Mouse (Mus musculus) thymus, postnatal 25 days (tissue): Measurements from ENCODE around the gene Pygo2.
A peak's percentile ranks its signal among the peaks of the same experiment; 100 is the strongest.
"Not testable (repeated sequence)": the region's sequence is repeated elsewhere in the genome, so short reads cannot be mapped to it uniquely, and the experiment has no call there.

Experiments
- DNase-seq: peaks from one replicate; pipeline ENCODE4 v3.0.0; 2022

The Pygo2 gene

GRCm38 (mm10) chr3:89421002-89421774, 8.8 kb upstream of the Pygo2 start:
- DNase-seq, result no peak

- no peak for DNase-seq
Observed at GRCm38 (mm10) chr3:89421810-89422473, 8.1 kb upstream of the Pygo2 start.

DNA sequence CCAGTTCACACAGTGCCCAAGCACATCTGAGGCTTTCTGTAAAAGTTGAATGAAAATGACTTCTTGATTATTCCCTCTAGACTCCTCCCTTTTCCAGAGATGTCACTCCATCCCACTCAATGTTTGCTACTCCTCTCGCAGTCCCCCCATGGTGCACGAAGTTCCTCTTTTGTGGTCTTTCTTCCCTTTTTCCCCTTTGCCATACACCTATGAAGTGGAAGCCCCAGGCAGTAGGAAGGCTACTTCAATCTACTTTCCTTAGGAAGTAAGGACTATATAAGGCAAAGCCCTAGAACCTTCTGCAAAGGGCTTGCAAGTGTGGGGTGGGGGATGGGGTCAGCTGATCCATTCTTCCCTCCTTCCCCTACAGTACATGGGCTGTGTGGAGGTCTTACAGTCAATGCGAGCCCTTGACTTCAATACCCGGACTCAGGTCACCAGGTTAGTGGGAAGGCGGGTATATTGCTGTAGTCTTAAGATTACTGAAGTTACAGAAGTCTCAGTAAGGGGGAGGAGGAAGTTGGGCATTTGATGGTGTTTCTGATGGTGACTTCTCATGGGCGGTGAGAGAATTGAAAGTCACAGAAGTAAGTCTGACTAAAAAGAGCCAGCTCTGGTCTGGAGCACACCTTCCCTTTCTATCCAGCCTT, 7.3 kb upstream of the Pygo2 start:
- DNase-seq, result no peak

GRCm38 (mm10) chr3:89424416-89425140, 5.4 kb upstream of the Pygo2 start:
- no peak for DNase-seq

DNA sequence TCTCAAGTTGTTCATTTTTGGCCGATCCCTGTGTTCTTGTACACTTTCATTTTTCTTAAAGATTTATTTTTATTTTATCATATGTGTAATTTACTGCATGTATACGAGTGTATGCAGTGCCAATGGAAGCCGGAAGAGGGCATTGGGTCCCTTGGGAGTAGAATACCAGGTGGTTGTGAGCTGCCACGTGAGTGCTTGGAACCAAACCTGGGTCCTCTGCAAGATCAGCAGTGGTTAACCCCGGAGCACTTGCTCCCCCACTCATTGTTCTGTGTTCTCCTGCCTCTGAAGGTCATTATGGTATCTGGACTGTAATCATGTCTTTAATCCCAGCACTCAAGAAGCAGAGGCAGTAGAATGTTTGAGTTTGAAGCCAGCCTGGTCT, 4.9 kb upstream of the Pygo2 start:
- no peak for DNase-seq

- DNase-seq, result no peak
Observed at GRCm38 (mm10) chr3:89425876-89426275, 4.1 kb upstream of the Pygo2 start.

GRCm38 (mm10) chr3:89429021-89429420, 993 bp upstream of the Pygo2 start:
- DNase-seq, result not testable (repeated sequence)

GRCm38 (mm10) chr3:89432606-89433005, 2.6 kb downstream of the Pygo2 start:
- no peak for DNase-seq

- DNase-seq, result no peak
Observed at GRCm38 (mm10) chr3:89434532-89434931, 4.5 kb downstream of the Pygo2 start.

DNA sequence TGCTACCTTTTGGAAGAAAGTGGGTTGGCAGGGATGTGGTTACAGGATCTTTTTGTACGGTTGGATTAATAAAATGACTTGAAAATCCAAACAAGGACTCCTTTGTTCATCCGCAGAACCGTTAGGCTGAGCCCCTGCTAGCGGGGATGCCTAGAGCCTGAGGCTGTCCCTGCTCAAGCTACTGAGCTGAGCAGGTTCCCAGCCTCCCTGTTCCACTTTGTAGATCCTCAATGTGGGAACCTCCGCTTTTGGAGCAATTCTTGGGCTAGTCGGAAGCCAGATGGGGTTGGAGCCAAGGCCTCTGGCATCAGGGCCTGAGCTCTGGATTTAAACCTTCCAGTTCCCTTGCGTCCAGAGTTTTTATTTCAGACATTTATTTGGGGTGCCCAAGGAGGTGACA, 5.0 kb downstream of the Pygo2 start:
- DNase-seq, result no peak

- peak; percentile 66 for DNase-seq
Observed at GRCm38 (mm10) chr3:89436176-89437113, 6.4 kb downstream of the Pygo2 start, which contains the start of gene Pbxip1. Gene Pbxip1 (plus strand): TSS chr3:89436706.

DNA sequence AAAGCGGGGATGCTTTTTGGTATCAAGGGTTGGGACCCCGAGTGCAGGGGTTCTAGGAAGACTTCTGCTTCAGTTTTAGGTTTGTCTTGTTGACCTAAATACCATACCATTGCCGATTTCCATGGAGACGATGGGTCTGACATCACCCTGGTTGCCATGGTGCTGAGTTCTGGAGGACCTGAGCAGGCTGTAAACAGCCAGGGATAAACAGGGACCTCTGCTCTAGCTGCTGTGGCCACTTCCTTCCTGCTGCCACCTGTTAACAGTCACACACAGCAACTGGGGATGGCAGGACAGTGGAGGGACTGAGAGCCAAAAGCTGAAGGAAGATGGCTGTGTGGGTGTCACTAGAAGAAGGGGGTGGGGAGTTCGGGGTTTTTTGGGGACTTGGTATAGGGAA, 7.3 kb downstream of the Pygo2 start:
- peak; percentile 34 for DNase-seq

- DNase-seq, result no peak
Observed at GRCm38 (mm10) chr3:89440691-89441090, 10.7 kb downstream of the Pygo2 start.

GRCm38 (mm10) chr3:89448720-89449537, 18.9 kb downstream of the Pygo2 start:
- no peak for DNase-seq

- DNase-seq, result peak; percentile 78
Observed at GRCm38 (mm10) chr3:89449541-89449940, 19.5 kb downstream of the Pygo2 start.

- peak; percentile 60 for DNase-seq
Observed at GRCm38 (mm10) chr3:89451916-89452315, 21.9 kb downstream of the Pygo2 start.

GRCm38 (mm10) chr3:89454401-89455177, 24.6 kb downstream of the Pygo2 start, which contains the start of gene Pmvk:
Gene Pmvk (plus strand): TSS chr3:89454541.
- DNase-seq, result no peak

DNA sequence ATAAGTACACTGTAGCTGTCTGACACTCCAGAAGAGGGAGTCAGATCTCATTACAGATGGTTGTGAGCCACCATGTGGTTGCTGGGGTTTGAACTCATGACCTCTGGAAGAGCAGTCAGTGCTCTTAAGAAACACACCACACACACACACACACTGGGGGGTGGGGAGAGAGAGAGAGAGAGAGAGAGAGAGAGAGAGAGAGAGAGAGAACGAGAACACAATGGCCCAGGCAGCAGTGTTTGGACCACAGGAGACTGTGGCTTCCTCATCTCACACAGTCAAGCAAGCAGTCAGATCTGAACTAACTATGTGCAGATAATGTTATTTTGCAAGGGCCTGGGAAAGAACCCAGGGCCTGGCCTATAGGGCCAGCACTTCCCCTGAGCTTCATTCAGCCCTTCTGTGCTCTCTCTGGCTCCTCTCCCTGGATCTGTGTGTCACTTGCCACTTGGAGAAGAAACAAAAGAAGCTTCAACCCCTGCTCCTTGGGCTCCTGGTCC, 25.8 kb downstream of the Pygo2 start:
- DNase-seq, result no peak

DNA sequence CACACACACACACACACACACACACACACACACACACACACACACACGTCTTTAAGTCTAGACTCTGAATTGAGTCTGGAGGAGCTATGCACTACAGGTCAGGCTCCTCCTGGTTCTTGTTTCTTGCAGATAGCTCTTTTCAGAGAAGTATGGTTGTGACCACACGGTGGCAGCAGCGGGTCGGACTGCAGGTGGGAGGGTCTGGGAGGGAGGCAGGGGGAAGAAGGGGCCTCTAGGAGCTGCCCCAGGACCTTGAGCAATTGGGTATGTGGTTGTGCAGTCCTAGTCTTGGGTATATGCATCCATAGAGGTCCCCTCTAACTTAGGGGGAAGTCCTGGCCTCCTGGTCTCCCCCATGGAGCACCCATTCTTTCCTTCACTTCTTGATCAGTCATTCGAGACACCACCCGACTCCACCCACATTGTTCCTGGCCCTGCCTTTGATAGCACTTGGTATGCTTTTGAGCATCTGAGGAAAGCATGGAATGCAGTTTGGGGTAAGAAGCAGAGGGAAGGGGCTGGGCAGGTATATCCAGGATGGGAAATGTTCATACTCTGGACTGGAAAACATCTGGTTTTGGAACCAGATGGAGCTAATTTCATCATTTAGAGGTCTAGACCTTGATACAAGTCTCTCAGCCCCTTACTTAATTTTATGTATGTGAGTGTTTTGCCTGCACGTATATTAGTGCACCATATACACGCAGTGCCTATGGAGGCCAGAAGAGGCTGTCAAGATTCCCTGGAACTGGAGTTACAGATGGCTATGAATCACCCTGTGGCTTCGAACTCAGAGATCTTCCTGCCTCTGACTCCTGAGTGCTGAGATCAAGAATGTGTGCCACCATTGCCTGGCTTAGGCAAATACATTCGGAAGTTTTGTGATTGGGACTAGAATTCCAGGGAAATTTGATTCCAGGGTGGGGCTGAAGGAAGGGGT, 27.0 kb downstream of the Pygo2 start:
- peak; percentile 84 for DNase-seq
